Mouse (Mus musculus): ENCODE data around the gene Endov.
A peak's percentile ranks its signal among the peaks of the same experiment; 100 is the strongest.

Endov gene

GRCm38 (mm10) chr11:119490861-119491689 is at the start of gene Endov:
Gene Endov (plus strand): TSS chr11:119491347.
- DNase-seq (ENCODE audit: low read depth, low spot score): peak; percentile 99

- no peak for DNase-seq (ENCODE audit: low read depth, low spot score)
These were observed 48.9 kb upstream of the Endov start for GRCm38 (mm10) chr11:119442199-119442598.

GRCm38 (mm10) chr11:119443442-119443841 is 47.7 kb upstream of the Endov start:
- DNase-seq (ENCODE audit: low read depth, low spot score): no peak

- DNase-seq (ENCODE audit: low read depth, low spot score): peak; percentile 13
These were observed 35.0 kb upstream of the Endov start for GRCm38 (mm10) chr11:119456097-119456496.

- DNase-seq (ENCODE audit: low read depth, low spot score): peak; percentile 49
These were observed 13.3 kb upstream of the Endov start for GRCm38 (mm10) chr11:119477876-119478275.

GRCm38 (mm10) chr11:119491690-119492087 is 542 bp downstream of the Endov start:
- DNase-seq (ENCODE audit: low read depth, low spot score): no peak

- no peak for DNase-seq (ENCODE audit: low read depth, low spot score)
These were observed 1.7 kb downstream of the Endov start for GRCm38 (mm10) chr11:119492830-119493229.

- no peak for DNase-seq (ENCODE audit: low read depth, low spot score)
These were observed 2.4 kb downstream of the Endov start for GRCm38 (mm10) chr11:119493516-119493915.

GRCm38 (mm10) chr11:119496147-119496546 is 5.0 kb downstream of the Endov start:
- DNase-seq (ENCODE audit: low read depth, low spot score): peak; percentile 64

GRCm38 (mm10) chr11:119497451-119497850 is 6.3 kb downstream of the Endov start:
- DNase-seq (ENCODE audit: low read depth, low spot score): peak; percentile 88

- no peak for DNase-seq (ENCODE audit: low read depth, low spot score)
These were observed 8.2 kb downstream of the Endov start for GRCm38 (mm10) chr11:119499297-119499696.

- no peak for DNase-seq (ENCODE audit: low read depth, low spot score)
These were observed 8.9 kb downstream of the Endov start for GRCm38 (mm10) chr11:119500011-119500410.

- DNase-seq (ENCODE audit: low read depth, low spot score): peak; percentile 86
These were observed 12.5 kb downstream of the Endov start for GRCm38 (mm10) chr11:119503675-119504074.

GRCm38 (mm10) chr11:119506386-119506785 is 15.2 kb downstream of the Endov start:
- no peak for DNase-seq (ENCODE audit: low read depth, low spot score)

- peak; percentile 88 for DNase-seq (ENCODE audit: low read depth, low spot score)
These were observed 16.6 kb downstream of the Endov start for GRCm38 (mm10) chr11:119507772-119508171.

- DNase-seq (ENCODE audit: low read depth, low spot score): no peak
These were observed 18.1 kb downstream of the Endov start for GRCm38 (mm10) chr11:119509165-119509776.

GRCm38 (mm10) chr11:119513038-119513659 is 22.0 kb downstream of the Endov start:
- DNase-seq (ENCODE audit: low read depth, low spot score): no peak

GRCm38 (mm10) chr11:119514108-119514860 is 23.1 kb downstream of the Endov start:
- DNase-seq (ENCODE audit: low read depth, low spot score): peak; percentile 95

- peak; percentile 97 for DNase-seq (ENCODE audit: low read depth, low spot score)
These were observed 24.0 kb downstream of the Endov start for GRCm38 (mm10) chr11:119514967-119515636.

GRCm38 (mm10) chr11:119515823-119516676 is 24.9 kb downstream of the Endov start:
- DNase-seq (ENCODE audit: low read depth, low spot score): peak; percentile 86
